ENCODE assay signal across 11 mouse cellular contexts in genomic region chr12:30036569-30037055, GRCm38 (mm10).
DNase-seq lines count a peak whose midpoint lies in the region; ATAC-seq and TF ChIP-seq lines count a peak whose summit lies in the region.
"Had no signal": no experiment of that assay in that cellular context is flagged by ENCODE, and none has a peak within 500 bp of the region (broad histone marks: within the 10 kb centered on the region; RNA-seq: fewer than 3 reads in every experiment).

No protein-coding gene starts in this region.

- H3K36me3 ChIP-seq in forebrain, embryonic 14.5 days (ENCODE audit: control insufficient read depth, insufficient read depth, low read length): no peaks in the 10 kb centered on the region
- H3K36me3 ChIP-seq in limb, embryonic 15.5 days: no peaks in the 10 kb centered on the region
- H3K36me3 ChIP-seq in intestine, postnatal 0 days (ENCODE audit: control insufficient read depth, insufficient read depth): no peaks in the 10 kb centered on the region
- H3K36me3 ChIP-seq: liver, embryonic 12.5 days had no signal

- peaks cover 5% of the 10 kb centered on the region; the same call in 1 of the 2 replicates for H3K4me1 ChIP-seq in forebrain, embryonic 14.5 days (ENCODE audit: control insufficient read depth, insufficient read depth, low read length)
- H3K4me1 ChIP-seq in limb, embryonic 15.5 days: peaks cover 11% of the 10 kb centered on the region
- no peaks in the 10 kb centered on the region for H3K4me1 ChIP-seq in intestine, postnatal 0 days (replicated peaks; ENCODE audit: control insufficient read depth, insufficient read depth, low read length)
- H3K4me1 ChIP-seq: liver, embryonic 12.5 days had no signal

- H3K9me3 ChIP-seq in forebrain, embryonic 14.5 days (replicated peaks; ENCODE audit: control insufficient read depth, low read length): no peaks in the 10 kb centered on the region
- H3K9me3 ChIP-seq in limb, embryonic 15.5 days: no peaks in the 10 kb centered on the region
- H3K9me3 ChIP-seq in intestine, postnatal 0 days (ENCODE audit: control insufficient read depth): no peaks in the 10 kb centered on the region
- H3K9me3 ChIP-seq: liver, embryonic 12.5 days had no signal

- H3K4me2 ChIP-seq in forebrain, embryonic 14.5 days (ENCODE audit: low read length): no peak overlapping the region
- H3K4me2 ChIP-seq in limb, embryonic 15.5 days: no peak overlapping the region
- no peak overlapping the region for H3K4me2 ChIP-seq in intestine, postnatal 0 days (replicated peaks; ENCODE audit: low read depth)
- H3K4me2 ChIP-seq: liver, embryonic 12.5 days had no signal

- peak; percentile 11 for DNase-seq in cerebellum, adult 9-11 months
- DNase-seq in cerebellum, adult 8-10 months: no peak
- DNase-seq in 3T3-L1 (ENCODE audit: low read depth, low spot score): peak; percentile 77
- peak; percentile 73 for DNase-seq in forebrain, embryonic 14.5 days (ENCODE audit: low spot score)
- DNase-seq in yolk sac, embryonic 10.5 days (ENCODE audit: low spot score): no peak
- no peak for DNase-seq in adrenal gland, postnatal 36 days

- H3K27ac ChIP-seq in forebrain, embryonic 14.5 days (ENCODE audit: low read depth, low read length): peak overlapping the region; percentile 50
- H3K27ac ChIP-seq in limb, embryonic 15.5 days: peak overlapping the region; percentile 54
- no peak overlapping the region for H3K27ac ChIP-seq in intestine, postnatal 0 days (ENCODE audit: low read depth, low read length)
- H3K27ac ChIP-seq: liver, embryonic 12.5 days had no signal

- no peak overlapping the region for H3K4me3 ChIP-seq in forebrain, embryonic 14.5 days (ENCODE audit: low read depth, low read length)
- H3K4me3 ChIP-seq in limb, embryonic 15.5 days: no peak overlapping the region
- H3K4me3 ChIP-seq in intestine, postnatal 0 days (ENCODE audit: low read depth, low read length): no peak overlapping the region
- H3K4me3 ChIP-seq: erythroblast, embryonic 14.5 days; liver, embryonic 12.5 days had no signal

- peak; percentile 71 for ATAC-seq in forebrain, embryonic 14.5 days
- no peak for ATAC-seq in limb, embryonic 15.5 days (ENCODE audit: insufficient number of reproducible peaks, low FRiP score, low TSS enrichment, low read depth)
- ATAC-seq in intestine, postnatal 0 days: no peak
- ATAC-seq: inflammation-experienced regulatory T-cells, adult 6 months; liver, embryonic 12.5 days had no signal

- WGBS in forebrain, embryonic 14.5 days: 23% methylated on average over 4 of the region's 4 CpGs
- 76% methylated on average over 4 of the region's 4 CpGs for WGBS in limb, embryonic 15.5 days
- 73% methylated on average over 4 of the region's 4 CpGs for WGBS in intestine, postnatal 0 days

- H3K27me3 ChIP-seq in forebrain, embryonic 14.5 days (replicated peaks; ENCODE audit: control insufficient read depth, insufficient read depth, low read length): no peaks in the 10 kb centered on the region
- H3K27me3 ChIP-seq in limb, embryonic 15.5 days: no peaks in the 10 kb centered on the region
- H3K27me3 ChIP-seq in intestine, postnatal 0 days (replicated peaks; ENCODE audit: control insufficient read depth, insufficient read depth, low read length): no peaks in the 10 kb centered on the region
- H3K27me3 ChIP-seq: liver, embryonic 12.5 days had no signal

- no peak for TF ChIP-seq CTCF in intestine, postnatal 0 days (IDR thresholded peaks at IDR 0.05; ENCODE audit: low read depth)

- no peak overlapping the region for H3K9ac ChIP-seq in forebrain, embryonic 14.5 days (ENCODE audit: low read length)
- no peak overlapping the region for H3K9ac ChIP-seq in limb, embryonic 15.5 days
- H3K9ac ChIP-seq in intestine, postnatal 0 days (ENCODE audit: low read depth, low read length): no peak overlapping the region
- H3K9ac ChIP-seq: liver, embryonic 12.5 days had no signal

Comparison
In these comparisons a context has a peak if more than half of its experiments do, and no peak if none do; other contexts are left out.
1. DNase-seq: peak in cerebellum, adult 9-11 months (single experiment), 3T3-L1 (single experiment) and forebrain, embryonic 14.5 days (single experiment); none in cerebellum, adult 8-10 months (single experiment), yolk sac, embryonic 10.5 days (single experiment) and adrenal gland, postnatal 36 days (0 of 2).